Mouse (Mus musculus) ovary, postnatal 14 days (tissue): ENCODE measurements around the gene Bahd1.

Source experiments
- DNase-seq: peaks from one replicate; pipeline ENCODE4 v3.0.0; 2022; ENCODE audit warnings: low spot score

The Bahd1 gene

GRCm38 (mm10) chr2:118898771-118899170, 1.4 kb upstream of the Bahd1 start:
- DNase-seq: no peak

- no peak for DNase-seq
Observed at GRCm38 (mm10) chr2:118899306-118899705, 871 bp upstream of the Bahd1 start.

- no peak for DNase-seq
Observed at GRCm38 (mm10) chr2:118900826-118901140, 606 bp downstream of the Bahd1 start.

- DNase-seq: peak; percentile 92
Observed at GRCm38 (mm10) chr2:118901175-118902031, 1.2 kb downstream of the Bahd1 start.

- DNase-seq: no peak
Observed at GRCm38 (mm10) chr2:118902051-118903025, 2.2 kb downstream of the Bahd1 start.

GRCm38 (mm10) chr2:118903333-118903741, 3.2 kb downstream of the Bahd1 start:
- no peak for DNase-seq

- no peak for DNase-seq
Observed at GRCm38 (mm10) chr2:118905433-118906117, 5.4 kb downstream of the Bahd1 start.

GRCm38 (mm10) chr2:118906118-118906492, 5.9 kb downstream of the Bahd1 start:
- no peak for DNase-seq

- no peak for DNase-seq
Observed at GRCm38 (mm10) chr2:118907781-118908180, 7.6 kb downstream of the Bahd1 start.

- no peak for DNase-seq
Observed at GRCm38 (mm10) chr2:118909151-118909550, 9.0 kb downstream of the Bahd1 start.

GRCm38 (mm10) chr2:118910605-118911278, 10.6 kb downstream of the Bahd1 start:
- no peak for DNase-seq

- no peak for DNase-seq
Observed at GRCm38 (mm10) chr2:118912706-118913105, 12.5 kb downstream of the Bahd1 start.

GRCm38 (mm10) chr2:118913551-118914276, 13.5 kb downstream of the Bahd1 start:
- DNase-seq: no peak

GRCm38 (mm10) chr2:118914685-118915084, 14.5 kb downstream of the Bahd1 start:
- DNase-seq: no peak

GRCm38 (mm10) chr2:118916436-118916835, 16.3 kb downstream of the Bahd1 start:
- no peak for DNase-seq

GRCm38 (mm10) chr2:118918543-118918942, 18.4 kb downstream of the Bahd1 start:
- no peak for DNase-seq

- no peak for DNase-seq
Observed at GRCm38 (mm10) chr2:118920428-118920827, 20.3 kb downstream of the Bahd1 start.

- no peak for DNase-seq
Observed at GRCm38 (mm10) chr2:118925952-118926351, 25.8 kb downstream of the Bahd1 start.

GRCm38 (mm10) chr2:118926361-118926997, 26.3 kb downstream of the Bahd1 start, which contains the start of gene Chst14:
Gene Chst14 (plus strand): TSS chr2:118926496.
- DNase-seq: peak; percentile 63

- no peak for DNase-seq
Observed at GRCm38 (mm10) chr2:118926998-118927739, 27.0 kb downstream of the Bahd1 start.
